Mouse (Mus musculus) urinary bladder, postnatal 10 days (tissue): ENCODE measurements around the gene Pkp4.

ENCODE experiments used
- DNase-seq: peaks from one replicate; pipeline ENCODE4 v3.0.0; 2022; ENCODE audit warnings: low spot score

Gene Pkp4

GRCm38 (mm10) chr2:59184107-59185064, 23.7 kb downstream of the Pkp4 start:
- no peak for DNase-seq

GRCm38 (mm10) chr2:59186122-59186521, 25.5 kb downstream of the Pkp4 start:
- DNase-seq, result no peak

GRCm38 (mm10) chr2:59186966-59187365, 26.3 kb downstream of the Pkp4 start:
- no peak for DNase-seq

- no peak for DNase-seq
Measured at GRCm38 (mm10) chr2:59188306-59188705, 27.7 kb downstream of the Pkp4 start.

GRCm38 (mm10) chr2:59189661-59190185, 29.1 kb downstream of the Pkp4 start:
- no peak for DNase-seq

GRCm38 (mm10) chr2:59190186-59190585, 29.5 kb downstream of the Pkp4 start:
- DNase-seq, result no peak

- no peak for DNase-seq
Measured at GRCm38 (mm10) chr2:59191466-59191865, 30.8 kb downstream of the Pkp4 start.

GRCm38 (mm10) chr2:59193117-59193516, 32.5 kb downstream of the Pkp4 start:
- no peak for DNase-seq

- DNase-seq, result no peak
Measured at GRCm38 (mm10) chr2:59197156-59197555, 36.5 kb downstream of the Pkp4 start.

GRCm38 (mm10) chr2:59199476-59199976, 38.9 kb downstream of the Pkp4 start:
- no peak for DNase-seq

GRCm38 (mm10) chr2:59200511-59200910, 39.9 kb downstream of the Pkp4 start:
- DNase-seq, result no peak

GRCm38 (mm10) chr2:59202930-59203329, 42.3 kb downstream of the Pkp4 start:
- no peak for DNase-seq

GRCm38 (mm10) chr2:59203627-59204425, 43.2 kb downstream of the Pkp4 start:
- DNase-seq, result no peak

GRCm38 (mm10) chr2:59205092-59205491, 44.4 kb downstream of the Pkp4 start:
- DNase-seq, result no peak

- no peak for DNase-seq
Measured at GRCm38 (mm10) chr2:59206190-59206589, 45.5 kb downstream of the Pkp4 start.

GRCm38 (mm10) chr2:59207240-59207639, 46.6 kb downstream of the Pkp4 start:
- no peak for DNase-seq

- no peak for DNase-seq
Measured at GRCm38 (mm10) chr2:59207725-59208124, 47.1 kb downstream of the Pkp4 start.

- no peak for DNase-seq
Measured at GRCm38 (mm10) chr2:59208276-59208675, 47.6 kb downstream of the Pkp4 start.

GRCm38 (mm10) chr2:59211051-59211450, 50.4 kb downstream of the Pkp4 start:
- no peak for DNase-seq

GRCm38 (mm10) chr2:59212430-59212829, 51.8 kb downstream of the Pkp4 start:
- no peak for DNase-seq

- no peak for DNase-seq
Measured at GRCm38 (mm10) chr2:59212846-59213245, 52.2 kb downstream of the Pkp4 start.

- DNase-seq, result no peak
Measured at GRCm38 (mm10) chr2:59217931-59218330, 57.3 kb downstream of the Pkp4 start.
